Mouse (Mus musculus): ENCODE measurements around the gene Btaf1.

- TF ChIP-seq CTCF (IDR thresholded peaks at IDR 0.05; ENCODE audit: control insufficient read depth, insufficient read depth, low read length) = no peak
- TF ChIP-seq POLR2A (IDR thresholded peaks at IDR 0.05; ENCODE audit: borderline replicate concordance, control insufficient read depth, low read depth, low read length) = no peak
Observed at GRCm38 (mm10) chr19:37029771-37030170, 103.9 kb downstream of the Btaf1 start.
